Mouse (Mus musculus) embryonic facial prominence, embryonic 15.5 days (tissue): ENCODE measurements around the gene Hsf2. TPM values are rescaled to one million over a fixed set of nuclear protein-coding genes. Genes with fewer than 3 reads are reported as not detected.

Experiments
- ATAC-seq: fragments of 200-750 bp; cut with Nextera tagmentation; 2 replicates; pipeline ENCODE4 v1.8.0; 2017; ENCODE audit warnings: low read depth, moderate TSS enrichment; ENCODE audit not compliant: insufficient number of reproducible peaks, low FRiP score, low TSS enrichment
- H3K27ac ChIP-seq: fragments of 300-500 bp; sonication (generic); replicated peaks from 2 replicates; pipeline ENCODE4 v1.5.1; 2015; ENCODE audit warnings: mild to moderate bottlenecking, inconsistent platforms
- H3K27me3 ChIP-seq: fragments of 300-500 bp; sonication (generic); 2 replicates; pipeline ENCODE4 v1.6.1; 2015; ENCODE audit warnings: inconsistent platforms
- H3K36me3 ChIP-seq: fragments of 300-500 bp; sonication (generic); 2 replicates; pipeline ENCODE4 v1.6.1; 2015; ENCODE audit warnings: mild to moderate bottlenecking, inconsistent platforms
- H3K4me1 ChIP-seq: fragments of 300-500 bp; sonication (generic); 2 replicates; pipeline ENCODE4 v1.6.1; 2015; ENCODE audit warnings: inconsistent platforms
- H3K4me2 ChIP-seq: fragments of 300-500 bp; sonication (generic); replicated peaks from 2 replicates; pipeline ENCODE4 v1.6.1; 2015; ENCODE audit warnings: mild to moderate bottlenecking, inconsistent platforms
- H3K4me3 ChIP-seq: fragments of 300-500 bp; sonication (generic); replicated peaks from 2 replicates; pipeline ENCODE4 v1.5.1; 2015; ENCODE audit warnings: mild to moderate bottlenecking, inconsistent platforms
- H3K9ac ChIP-seq: fragments of 300-500 bp; sonication (generic); 2 replicates; pipeline ENCODE4 v1.6.1; 2015; ENCODE audit warnings: inconsistent platforms
- H3K9me3 ChIP-seq: fragments of 300-500 bp; sonication (generic); replicated peaks from 2 replicates; pipeline ENCODE4 v1.6.1; 2016; ENCODE audit warnings: inconsistent platforms
- WGBS: fragments of 180-500 bp; shearing (Covaris S2); methylation state at CpG from one replicate; pipeline ENCODE4 v1.1.7; 2015; 5-methylcytosine and 5-hydroxymethylcytosine counted together
- polyA plus RNA-seq: library from polyadenylated mRNA; unstranded; fragments of >200 nt; fragmentation: Nextera tagmentation; extraction: Ambion mirVana; gene quantifications from 2 replicates; pipeline ENCODE4 v1.2.1, GENCODE M21; 2015

Hsf2 gene
- polyA plus RNA-seq, 1 experiment from 2014 or later, result 28.8 TPM

DNA sequence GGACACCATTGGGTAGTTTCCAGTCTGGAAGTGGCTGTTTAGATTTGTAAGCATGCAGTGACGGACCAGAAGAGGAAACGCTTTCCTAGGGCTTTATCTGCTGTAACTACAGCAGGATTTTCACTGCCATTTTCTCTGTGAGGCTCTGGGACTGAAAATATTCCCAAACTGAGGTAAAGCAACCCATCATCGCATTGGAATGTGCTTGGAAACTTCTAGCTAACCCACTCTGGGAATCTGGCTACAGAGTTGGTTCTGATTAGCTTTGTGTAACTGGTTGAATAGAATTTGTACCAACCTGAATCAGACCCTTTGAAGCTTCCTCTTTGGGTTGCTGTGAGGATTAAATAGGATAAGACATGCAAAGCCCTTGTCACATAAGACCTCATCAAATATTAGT is 1.4 kb upstream of the Hsf2 start:
- Histone ChIP-seq H3K4me3 (no peak overlapping the region), H3K27me3 (no peaks in the 10 kb centered on the region), H3K4me2 (no peak overlapping the region), H3K27ac (no peak overlapping the region; the same call in 1 of the 2 replicates), H3K9me3 (no peaks in the 10 kb centered on the region), H3K36me3 (no peaks in the 10 kb centered on the region), H3K4me1 (peaks cover 9% of the 10 kb centered on the region; the same call in 1 of the 2 replicates), H3K9ac (no peak overlapping the region)
- WGBS, result 71% methylated on average over 3 of the region's 3 CpGs
- ATAC-seq, result no peak

- under 1% methylated on average over 64 of the region's 65 CpGs for WGBS
- Histone ChIP-seq H3K27ac (peak overlapping the region; percentile 97), H3K9me3 (no peaks in the 10 kb centered on the region), H3K9ac (peak overlapping the region; percentile 97), H3K4me1 (peaks cover 9% of the 10 kb centered on the region; the same call in 1 of the 2 replicates), H3K4me3 (peak overlapping the region; percentile 89), H3K4me2 (peak overlapping the region; percentile 52), H3K27me3 (no peaks in the 10 kb centered on the region), H3K36me3 (no peaks in the 10 kb centered on the region)
- ATAC-seq, result peak; percentile 86
These were observed 422 bp downstream of the Hsf2 start for GRCm38 (mm10) chr10:57486542-57487071.

DNA sequence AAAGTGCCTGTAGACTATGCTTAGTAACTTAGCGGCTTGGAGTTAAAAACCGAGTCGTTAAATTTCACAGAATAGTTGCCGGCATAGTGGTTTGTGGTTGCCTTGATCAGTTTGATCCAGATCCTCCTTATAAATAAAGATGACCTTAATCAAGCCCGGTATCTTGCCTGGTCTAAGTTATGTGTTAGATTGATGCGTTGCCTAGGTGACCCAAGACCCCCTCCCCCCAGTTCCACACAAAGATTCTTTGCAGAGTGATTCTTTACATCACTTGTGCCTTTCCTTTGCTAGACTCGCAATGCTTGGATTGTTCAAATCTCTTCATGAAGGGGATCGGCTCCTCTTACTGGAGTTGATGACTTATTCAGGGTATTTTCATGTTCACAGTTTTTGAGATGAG is 1.0 kb downstream of the Hsf2 start:
- ATAC-seq, result no peak

DNA sequence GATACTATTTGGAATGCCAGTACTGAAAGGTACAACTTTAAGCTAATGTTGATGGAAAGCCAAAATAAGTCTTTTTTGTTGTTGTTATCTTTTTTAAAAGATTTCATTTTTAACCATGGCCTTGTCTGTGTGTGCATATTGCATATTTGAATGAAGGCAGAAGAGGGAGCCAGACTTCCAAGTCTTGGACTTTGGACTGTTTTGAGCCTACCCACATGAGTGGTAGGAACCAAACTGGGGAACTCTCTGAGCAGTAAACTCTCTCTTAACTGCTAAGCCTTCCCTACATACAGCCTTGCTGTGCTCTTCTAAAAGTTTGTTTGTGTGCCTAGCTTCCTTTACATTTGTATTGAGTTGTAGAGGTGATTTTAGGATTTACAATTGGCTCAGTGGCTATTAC is 2.4 kb downstream of the Hsf2 start:
- H3K4me3 ChIP-seq, result no peak overlapping the region
- no peaks in the 10 kb centered on the region for H3K9me3 ChIP-seq
- no peak overlapping the region for H3K9ac ChIP-seq
- H3K27me3 ChIP-seq, result no peaks in the 10 kb centered on the region
- H3K27ac ChIP-seq, result no peak overlapping the region
- H3K4me1 ChIP-seq, result peaks cover 9% of the 10 kb centered on the region; the same call in 1 of the 2 replicates
- no peak overlapping the region for H3K4me2 ChIP-seq
- no peak for ATAC-seq
- peaks cover 3% of the 10 kb centered on the region; the same call in 1 of the 2 replicates for H3K36me3 ChIP-seq

More for the DNA sequence above, 1.0 kb downstream of the Hsf2 start:
- no peaks in the 10 kb centered on the region for H3K27me3 ChIP-seq
- peak overlapping the region; percentile 52 for H3K4me2 ChIP-seq
- no peaks in the 10 kb centered on the region for H3K36me3 ChIP-seq
- H3K4me1 ChIP-seq, result peaks cover 9% of the 10 kb centered on the region; the same call in 1 of the 2 replicates
- peak overlapping the region; percentile 97; the same call in 1 of the 2 replicates for H3K9ac ChIP-seq
- no peaks in the 10 kb centered on the region for H3K9me3 ChIP-seq
- H3K4me3 ChIP-seq, result peak overlapping the region; percentile 89
- 1% methylated on average over 8 of the region's 8 CpGs for WGBS
- no peak overlapping the region for H3K27ac ChIP-seq

GRCm38 (mm10) chr10:57492050-57492449 is 5.9 kb downstream of the Hsf2 start:
- H3K27ac ChIP-seq, result no peak overlapping the region
- H3K4me1 ChIP-seq, result peaks cover 9% of the 10 kb centered on the region; the same call in 1 of the 2 replicates
- no peaks in the 10 kb centered on the region for H3K9me3 ChIP-seq
- H3K4me3 ChIP-seq, result no peak overlapping the region
- WGBS, result 83% methylated on average over 2 of the region's 2 CpGs
- H3K4me2 ChIP-seq, result no peak overlapping the region
- H3K9ac ChIP-seq, result no peak overlapping the region
- H3K27me3 ChIP-seq, result no peaks in the 10 kb centered on the region
- no peak for ATAC-seq
- H3K36me3 ChIP-seq, result peaks cover 7% of the 10 kb centered on the region

- ATAC-seq, result no peak
- no peaks in the 10 kb centered on the region for H3K27me3 ChIP-seq
- WGBS, result 56% methylated on average over 9 of the region's 9 CpGs
These were observed 13.4 kb downstream of the Hsf2 start for GRCm38 (mm10) chr10:57499414-57500156.

DNA sequence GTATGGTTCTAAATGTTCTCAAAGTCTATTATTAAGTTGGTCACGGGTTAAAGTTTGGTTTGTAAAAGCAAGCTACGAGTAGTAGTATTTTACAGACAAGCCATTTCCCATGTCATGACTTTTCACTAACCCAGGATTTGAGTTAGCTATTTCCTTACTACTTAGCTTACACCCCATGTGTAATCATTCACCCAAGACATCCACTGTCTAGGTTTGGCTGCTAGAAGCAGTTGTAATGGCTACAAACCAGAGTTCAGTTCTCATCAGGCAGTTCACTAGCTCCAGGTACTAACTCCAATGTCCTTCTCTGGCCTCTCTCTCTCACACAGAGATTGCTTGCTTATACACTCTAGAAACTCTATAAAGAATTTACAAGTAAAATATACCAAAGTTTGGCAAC is 28.4 kb downstream of the Hsf2 start:
- Histone ChIP-seq H3K4me2 (no peak overlapping the region), H3K27me3 (no peaks in the 10 kb centered on the region), H3K4me1 (no peaks in the 10 kb centered on the region), H3K9ac (no peak overlapping the region), H3K27ac (no peak overlapping the region), H3K36me3 (peaks cover 60% of the 10 kb centered on the region), H3K4me3 (no peak overlapping the region), H3K9me3 (no peaks in the 10 kb centered on the region)
- WGBS, result 95% methylated on average over 2 of the region's 2 CpGs
- no peak for ATAC-seq

More at GRCm38 (mm10) chr10:57499414-57500156, 13.4 kb downstream of the Hsf2 start:
- Histone ChIP-seq H3K4me3 (no peak overlapping the region), H3K4me1 (no peaks in the 10 kb centered on the region), H3K27ac (no peak overlapping the region), H3K4me2 (no peak overlapping the region), H3K9me3 (no peaks in the 10 kb centered on the region), H3K9ac (no peak overlapping the region), H3K36me3 (peaks cover 4% of the 10 kb centered on the region; the same call in 1 of the 2 replicates)

GRCm38 (mm10) chr10:57515278-57515677 is 29.1 kb downstream of the Hsf2 start:
- no peak for ATAC-seq

GRCm38 (mm10) chr10:57526469-57526868 is 40.3 kb downstream of the Hsf2 start:
- 87% methylated on average over 5 of the region's 5 CpGs for WGBS
- H3K4me2 ChIP-seq, result no peak overlapping the region
- H3K36me3 ChIP-seq, result peaks cover 38% of the 10 kb centered on the region
- H3K9me3 ChIP-seq, result 0 out of 2 replicates have a peak, but pooled peaks cover 7% of the 10 kb centered on the region
- no peak overlapping the region for H3K9ac ChIP-seq
- H3K4me1 ChIP-seq, result 0 out of 2 replicates have a peak, but pooled peaks cover 10% of the 10 kb centered on the region
- no peak overlapping the region for H3K4me3 ChIP-seq
- ATAC-seq, result no peak
- no peaks in the 10 kb centered on the region for H3K27me3 ChIP-seq
- no peak overlapping the region for H3K27ac ChIP-seq

More at GRCm38 (mm10) chr10:57515278-57515677, 29.1 kb downstream of the Hsf2 start:
- H3K9me3 ChIP-seq, result no peaks in the 10 kb centered on the region
- no peak overlapping the region for H3K4me3 ChIP-seq
- H3K27ac ChIP-seq, result no peak overlapping the region
- H3K36me3 ChIP-seq, result peaks cover 64% of the 10 kb centered on the region
- no peaks in the 10 kb centered on the region for H3K27me3 ChIP-seq
- 73% methylated on average over 1 of the region's 1 CpGs for WGBS
- H3K9ac ChIP-seq, result no peak overlapping the region
- H3K4me2 ChIP-seq, result no peak overlapping the region
- H3K4me1 ChIP-seq, result no peaks in the 10 kb centered on the region

DNA sequence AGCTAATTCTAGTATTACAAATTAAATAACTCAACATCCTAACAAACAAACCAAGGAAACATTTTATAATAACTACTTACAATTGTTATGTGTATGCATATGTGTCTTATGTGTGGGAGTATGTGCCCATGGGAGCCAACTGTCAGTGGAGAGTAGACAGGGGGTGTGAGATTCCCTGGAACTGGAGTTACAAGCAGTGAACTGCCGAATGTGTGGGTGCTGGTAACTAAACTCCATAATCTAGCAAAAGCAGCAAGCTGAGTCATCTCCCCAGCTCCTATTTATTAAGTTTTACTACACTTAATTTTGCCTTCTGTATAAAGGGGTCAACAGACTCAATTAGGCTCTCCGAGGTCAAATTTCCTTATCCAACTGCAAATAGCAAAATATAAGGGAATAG is 44.9 kb downstream of the Hsf2 start:
- 0 out of 2 replicates have a peak, but pooled peaks cover 10% of the 10 kb centered on the region for H3K4me1 ChIP-seq
- no peak overlapping the region for H3K9ac ChIP-seq
- no peaks in the 10 kb centered on the region for H3K27me3 ChIP-seq
- no peaks in the 10 kb centered on the region for H3K9me3 ChIP-seq
- 64% methylated on average over 2 of the region's 2 CpGs for WGBS
- peak overlapping the region; percentile 57 for H3K4me2 ChIP-seq
- no peak for ATAC-seq
- no peak overlapping the region for H3K27ac ChIP-seq
- H3K36me3 ChIP-seq, result peaks cover 8% of the 10 kb centered on the region
- H3K4me3 ChIP-seq, result peak overlapping the region; percentile 92

DNA sequence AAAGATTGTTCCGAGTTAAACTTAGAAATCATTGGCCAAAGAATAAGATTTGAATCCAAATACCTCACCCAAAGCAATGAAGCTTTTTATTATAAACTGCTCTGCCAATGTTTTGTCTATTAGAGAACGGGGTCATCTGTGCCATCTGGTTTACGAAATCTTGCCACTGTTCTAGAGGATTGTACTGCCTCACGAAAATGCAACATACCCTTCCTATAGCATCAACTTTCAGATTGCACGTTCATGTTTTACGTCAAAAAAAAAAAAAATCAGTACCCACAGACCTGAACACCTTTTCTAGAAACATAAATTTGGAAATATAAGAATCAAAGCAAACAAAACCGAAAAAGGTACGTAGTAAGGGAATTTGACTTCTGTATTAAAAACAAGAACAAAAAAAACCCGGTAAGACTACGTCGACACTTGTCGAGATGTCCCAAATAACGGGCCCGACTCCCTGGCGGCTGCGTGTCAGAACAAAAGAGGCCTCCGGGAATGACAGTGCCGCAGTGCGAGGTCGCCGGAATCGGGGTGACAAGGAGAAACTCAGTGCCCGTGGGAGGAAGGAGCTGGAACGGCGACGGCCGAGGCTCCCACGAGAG is 45.5 kb downstream of the Hsf2 start:
- H3K4me2 ChIP-seq, result peak overlapping the region; percentile 57
- 2% methylated on average over 28 of the region's 28 CpGs for WGBS

More for the DNA sequence above, 45.5 kb downstream of the Hsf2 start:
- H3K4me1 ChIP-seq, result 0 out of 2 replicates have a peak, but pooled peaks cover 10% of the 10 kb centered on the region
- peak overlapping the region; percentile 97 for H3K27ac ChIP-seq
- peak overlapping the region; percentile 92 for H3K4me3 ChIP-seq
- H3K9ac ChIP-seq, result peak overlapping the region; percentile 95
- no peaks in the 10 kb centered on the region for H3K9me3 ChIP-seq
- no peak; the same call in 1 of the 2 replicates for ATAC-seq
- H3K36me3 ChIP-seq, result peaks cover 8% of the 10 kb centered on the region
- H3K27me3 ChIP-seq, result no peaks in the 10 kb centered on the region
